Mouse (Mus musculus): ENCODE data around the gene Galr2. TPM values are rescaled to one million over a fixed set of nuclear protein-coding genes. Genes with fewer than 3 reads are reported as not detected.

Gene Galr2
- total RNA-seq, 2 experiments from 2014 or later, result not detected

DNA sequence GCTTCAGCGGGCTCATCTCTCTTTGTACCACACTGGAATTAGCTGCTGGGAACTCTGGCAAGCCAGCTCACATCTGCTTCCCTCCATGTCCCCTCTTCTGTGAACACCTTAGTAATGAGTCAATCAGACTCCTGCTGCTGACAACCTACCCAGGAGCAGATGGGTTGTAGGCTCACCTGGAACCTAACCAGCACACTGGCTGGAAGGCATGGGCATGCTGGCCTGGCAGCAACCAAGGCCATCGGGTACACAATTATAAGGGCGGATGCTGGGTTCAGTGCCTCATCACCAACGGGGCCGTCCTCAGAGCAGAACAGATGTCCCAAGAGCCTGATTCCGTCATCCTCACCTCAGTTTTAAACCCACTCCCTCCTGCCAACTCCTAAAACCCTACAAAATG, 17.9 kb downstream of the Galr2 start:
- intact Hi-C loops (cut with DNase I), result no loop called here
- DNase-seq (ENCODE audit: low spot score), result no peak

DNA sequence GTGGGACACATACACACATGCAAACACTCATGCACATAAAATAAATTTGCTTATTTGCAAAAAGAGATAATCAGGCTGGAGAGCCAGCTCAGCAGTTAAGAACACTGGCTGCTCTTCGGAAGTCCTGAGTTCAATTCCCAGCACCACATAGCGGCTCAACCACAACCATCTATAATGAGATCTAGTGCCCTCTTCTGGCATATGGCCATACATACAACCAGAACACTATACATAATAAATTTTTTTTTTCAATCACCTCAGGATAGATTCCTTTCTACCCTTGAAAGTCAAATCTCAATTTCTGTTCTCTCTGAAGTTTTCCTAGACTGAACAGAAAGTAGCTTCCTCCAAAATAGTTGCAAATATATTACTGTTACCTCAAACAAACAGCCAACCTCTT, 24.7 kb downstream of the Galr2 start:
- DNase-seq (ENCODE audit: low spot score), result no peak
- intact Hi-C loops (cut with DNase I), result no loop called here

DNA sequence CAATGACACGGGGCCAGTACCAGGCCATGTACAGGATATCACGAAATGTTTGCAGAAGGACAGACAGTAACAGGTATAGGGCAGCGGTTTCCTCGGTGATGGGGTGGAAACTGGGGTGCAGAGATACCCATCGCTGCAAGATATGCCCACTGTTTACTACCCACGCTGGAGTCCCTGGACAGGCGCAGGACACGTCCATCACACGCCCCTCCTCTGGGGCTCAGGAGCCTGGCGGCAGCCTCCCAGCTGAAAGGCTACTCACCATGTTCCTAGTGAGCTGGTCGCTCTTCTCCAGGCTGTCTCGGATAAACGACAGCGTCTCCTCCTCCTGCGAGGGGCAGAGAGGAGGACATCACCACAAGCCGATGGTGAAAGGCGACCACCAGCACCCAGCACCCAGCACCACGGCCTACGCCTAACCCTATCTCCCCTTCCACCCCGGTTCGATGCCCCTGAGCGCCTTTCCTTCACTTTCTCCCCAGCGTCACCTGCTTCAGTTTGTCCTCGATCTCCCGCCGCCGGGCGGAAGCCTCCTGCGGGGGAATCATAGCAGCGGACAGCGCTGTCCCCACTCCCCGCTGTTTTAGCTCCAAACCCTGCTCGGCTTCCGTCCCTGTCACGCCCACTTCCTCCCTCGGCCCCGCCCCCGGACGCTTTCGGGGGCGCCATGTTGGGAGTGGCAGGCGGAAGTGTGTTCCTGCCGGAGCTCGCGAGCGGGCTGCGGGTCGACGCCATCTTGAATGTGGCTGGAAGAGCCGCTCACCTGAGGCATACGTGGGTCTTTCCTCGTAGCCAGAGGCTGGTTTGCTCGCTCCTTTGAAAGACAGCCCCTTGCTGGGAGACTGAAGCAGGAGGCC, 25.6 kb downstream of the Galr2 start:
- intact Hi-C loops (cut with DNase I), result loop anchor here (1.0 kb wide), 1 partner anchor 32 kb away; the partner anchor contains the start of gene Srp68
- peak; percentile 78 for DNase-seq (ENCODE audit: low spot score)

DNA sequence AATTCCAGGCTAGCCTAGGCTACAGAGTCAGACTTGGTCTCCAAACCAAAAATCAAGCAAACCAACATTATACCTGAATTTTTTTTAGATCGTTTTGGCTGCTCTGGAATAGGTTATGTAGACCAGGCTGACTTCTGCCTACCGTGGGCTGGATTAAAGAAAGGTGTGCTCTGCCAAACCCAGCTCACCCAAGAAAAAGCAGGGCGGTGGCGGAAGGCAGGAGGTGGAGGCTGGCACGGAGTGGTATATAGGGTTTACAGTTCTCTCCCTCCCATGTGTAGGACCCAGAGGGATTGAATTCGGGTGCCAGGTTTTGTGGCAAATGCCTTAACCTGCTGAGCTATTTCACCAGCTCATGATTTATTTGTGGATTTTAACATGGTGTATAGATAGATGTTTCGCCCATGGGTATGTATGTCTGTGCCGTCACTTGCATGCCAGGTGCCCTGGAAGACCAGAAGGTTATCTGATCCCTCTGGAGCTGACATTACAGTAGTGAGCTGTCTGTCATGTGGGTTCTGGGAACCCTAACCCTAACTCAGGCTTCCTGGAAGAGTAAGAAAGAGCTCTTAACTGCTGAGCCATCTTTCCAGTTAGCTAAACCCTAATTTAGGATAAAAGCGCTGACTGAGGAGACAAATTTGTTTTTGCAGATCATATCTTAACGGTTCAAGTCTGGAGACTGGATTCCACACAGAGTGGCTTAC, 26.4 kb downstream of the Galr2 start, which contains the start of gene Exoc7:
TSS of gene Exoc7 (minus strand) at position 215 of the 707 bp plus-strand sequence.
- DNase-seq (ENCODE audit: low spot score), result no peak
- intact Hi-C loops (cut with DNase I), result no loop called here

DNA sequence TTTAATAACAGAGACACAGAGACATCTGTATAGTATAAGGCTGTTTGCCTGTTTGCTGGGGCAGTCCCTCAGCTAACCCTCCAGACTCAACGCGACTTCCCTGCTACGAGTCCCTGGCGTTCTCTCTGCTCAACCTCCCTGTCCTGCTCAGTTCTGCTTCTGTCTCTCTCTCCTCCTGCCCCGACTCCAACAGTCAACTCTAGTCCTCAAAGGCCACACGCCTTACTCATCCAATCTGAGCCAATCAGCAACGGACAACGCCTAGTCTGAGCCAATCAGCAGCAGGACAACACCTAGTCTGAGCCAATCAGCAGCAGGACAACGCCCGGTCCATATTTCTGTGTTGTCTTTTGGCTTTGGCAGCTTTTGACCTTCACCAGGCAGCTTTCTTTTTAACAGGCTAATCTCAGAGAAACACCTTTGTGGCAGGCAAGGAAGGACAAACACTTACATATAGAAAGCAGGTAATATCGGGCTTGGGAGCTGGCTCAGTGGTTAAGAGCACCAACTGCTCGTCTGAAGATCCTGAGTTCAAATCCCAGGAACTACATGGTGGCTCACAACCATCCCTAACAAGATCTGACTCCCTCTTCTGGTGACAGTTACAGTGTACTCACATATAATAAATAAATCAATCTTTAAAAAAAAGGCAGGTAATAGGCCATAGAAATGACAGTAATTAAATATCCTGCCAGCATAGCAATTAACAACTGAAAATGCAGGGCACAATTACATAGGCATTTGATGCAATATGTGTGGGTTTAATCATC, 27.2 kb downstream of the Galr2 start:
- intact Hi-C loops (cut with DNase I), result no loop called here
- no peak for DNase-seq (ENCODE audit: low spot score)

DNA sequence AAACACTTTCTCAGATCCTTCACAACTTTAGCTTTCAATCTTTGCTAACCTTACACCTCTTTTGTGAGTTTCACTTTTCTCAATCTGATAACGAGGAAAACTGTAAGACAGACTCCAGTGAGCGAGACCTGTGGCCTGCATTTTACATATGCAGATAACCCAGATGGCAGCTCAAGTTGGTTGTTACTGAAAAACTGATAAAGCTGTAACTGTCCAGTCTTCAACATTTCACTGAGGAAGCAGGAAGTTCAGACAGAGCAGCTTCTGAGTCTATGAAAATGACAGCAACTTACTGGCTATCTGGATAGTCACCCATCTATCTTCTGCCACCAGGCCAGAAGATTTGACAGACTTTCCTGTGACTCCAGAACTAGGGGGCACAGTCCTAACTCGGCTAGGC, 28.9 kb downstream of the Galr2 start:
- DNase-seq (ENCODE audit: low spot score), result no peak
- intact Hi-C loops (cut with DNase I), result no loop called here

DNA sequence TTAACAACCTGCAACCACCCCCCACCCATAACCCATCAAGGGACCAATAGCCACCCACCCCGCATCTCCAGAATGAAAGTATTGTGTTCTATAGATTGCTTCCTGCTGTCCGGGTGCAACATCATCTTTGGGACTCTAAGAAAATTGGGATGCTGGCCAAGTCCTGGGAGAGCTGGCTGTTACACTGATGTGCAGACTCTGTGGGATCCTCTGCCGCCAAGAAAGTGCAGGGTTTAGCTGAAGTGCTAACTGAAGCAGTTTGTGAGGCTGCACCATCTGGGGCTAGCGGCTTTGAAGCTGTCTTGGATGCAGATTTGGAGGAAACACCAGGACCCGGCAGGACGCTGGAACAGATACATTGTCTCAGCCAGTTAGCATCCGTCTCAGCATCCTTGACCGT, 30.4 kb downstream of the Galr2 start:
- intact Hi-C loops (cut with DNase I), result no loop called here
- no peak for DNase-seq (ENCODE audit: low spot score)

DNA sequence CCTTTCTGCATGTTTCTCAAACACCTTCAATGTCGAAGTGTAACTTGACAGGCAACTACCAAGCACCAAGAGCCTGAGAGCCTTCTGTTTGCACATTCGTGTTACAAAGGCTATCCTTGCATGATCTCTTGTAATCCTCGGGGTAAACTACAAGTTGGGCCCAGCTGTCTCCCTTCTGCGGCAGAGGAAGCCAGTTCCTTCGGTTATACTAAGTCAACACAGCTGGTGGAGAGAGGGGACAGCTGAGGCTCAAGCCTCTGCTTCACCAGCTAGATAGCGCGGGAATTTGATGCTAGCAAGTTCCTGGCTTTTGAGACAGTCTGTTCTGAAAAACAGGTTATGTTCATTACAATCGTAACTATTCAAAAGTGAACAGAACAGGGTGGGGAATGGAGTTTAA, 31.6 kb downstream of the Galr2 start:
- intact Hi-C loops (cut with DNase I), result no loop called here
- DNase-seq (ENCODE audit: low spot score), result no peak

DNA sequence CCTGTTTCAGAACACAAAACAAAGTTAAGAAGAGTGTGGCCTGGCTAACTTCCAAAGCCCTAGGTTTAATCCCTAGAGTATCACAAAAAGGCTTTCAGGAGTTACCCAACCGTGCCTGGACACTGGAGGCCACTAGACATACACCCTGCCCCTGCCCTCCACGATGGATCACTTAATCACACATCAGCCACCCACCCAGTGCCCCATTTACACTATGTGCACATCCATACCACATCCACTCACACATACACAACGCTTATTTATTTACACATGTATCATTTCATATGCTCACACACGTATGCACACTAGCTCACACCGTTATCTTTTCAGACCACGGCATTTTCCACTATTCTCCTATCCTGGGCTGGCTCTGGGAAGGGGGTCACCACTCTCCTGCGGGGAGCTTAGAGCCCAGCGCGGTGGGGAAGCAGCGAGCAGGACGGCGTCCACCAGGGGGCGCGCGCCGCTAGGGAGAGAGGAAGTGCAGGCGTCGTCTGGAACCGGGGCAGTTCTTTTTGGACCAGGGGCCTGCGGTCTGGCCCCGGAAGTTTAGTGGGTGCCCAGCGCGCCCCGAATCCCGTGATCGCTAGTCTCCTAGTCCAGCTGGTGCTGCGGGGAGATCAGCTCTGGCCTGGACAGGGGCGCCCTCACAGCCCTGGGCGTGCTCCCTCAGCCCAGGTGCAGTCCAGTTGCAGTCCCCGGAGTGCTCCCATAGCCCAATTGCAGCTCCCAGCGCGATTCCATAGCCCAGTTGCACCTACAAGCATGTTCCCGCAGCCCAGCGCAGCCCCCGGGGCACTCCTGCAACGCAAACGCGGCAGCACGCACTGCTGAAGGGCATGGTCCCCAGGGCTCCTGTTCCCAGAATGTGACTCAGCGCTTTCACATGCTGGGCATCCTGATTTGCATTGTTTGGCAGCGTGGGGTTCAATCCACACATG, 38.2 kb downstream of the Galr2 start:
- peak; percentile 71 for DNase-seq (ENCODE audit: low spot score)
- intact Hi-C loops (cut with DNase I), result loop anchor here (1.0 to 5.0 kb wide), 3 partner anchors 48 to 145 kb away; no protein-coding TSS in a partner anchor

DNA sequence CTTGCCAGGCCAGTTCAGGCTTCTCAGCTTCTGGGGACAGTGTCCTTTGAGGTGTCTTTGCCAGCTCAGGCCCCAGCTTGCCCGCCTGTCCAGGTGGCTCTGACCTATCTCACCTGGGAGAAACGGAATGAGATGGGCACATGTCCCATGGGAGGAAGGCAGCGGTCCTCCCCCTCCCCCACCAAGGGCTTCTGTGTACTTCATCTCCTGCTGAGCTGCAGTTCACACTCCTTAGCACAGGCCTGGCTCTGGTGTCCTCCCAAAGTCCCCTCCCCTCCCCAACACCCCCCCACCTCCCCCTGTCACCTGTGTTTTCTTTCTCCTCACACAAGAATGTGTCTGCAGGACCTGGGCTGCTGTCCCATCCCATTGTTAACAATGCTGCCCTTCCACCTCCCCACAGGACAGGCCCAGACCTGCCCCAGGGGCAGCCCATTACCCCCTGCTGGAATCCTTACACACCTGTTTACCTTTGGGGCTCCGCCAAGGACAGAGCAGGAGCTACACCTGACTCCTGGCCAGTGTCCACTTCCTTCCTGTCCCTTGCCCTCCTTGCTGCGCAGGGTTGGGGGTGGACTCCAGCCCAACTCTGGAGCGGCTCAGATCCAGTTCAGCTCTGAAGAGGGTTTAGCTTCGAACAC, 46.3 kb downstream of the Galr2 start:
- intact Hi-C loops (cut with DNase I), result no loop called here
- DNase-seq (ENCODE audit: low spot score), result no peak

DNA sequence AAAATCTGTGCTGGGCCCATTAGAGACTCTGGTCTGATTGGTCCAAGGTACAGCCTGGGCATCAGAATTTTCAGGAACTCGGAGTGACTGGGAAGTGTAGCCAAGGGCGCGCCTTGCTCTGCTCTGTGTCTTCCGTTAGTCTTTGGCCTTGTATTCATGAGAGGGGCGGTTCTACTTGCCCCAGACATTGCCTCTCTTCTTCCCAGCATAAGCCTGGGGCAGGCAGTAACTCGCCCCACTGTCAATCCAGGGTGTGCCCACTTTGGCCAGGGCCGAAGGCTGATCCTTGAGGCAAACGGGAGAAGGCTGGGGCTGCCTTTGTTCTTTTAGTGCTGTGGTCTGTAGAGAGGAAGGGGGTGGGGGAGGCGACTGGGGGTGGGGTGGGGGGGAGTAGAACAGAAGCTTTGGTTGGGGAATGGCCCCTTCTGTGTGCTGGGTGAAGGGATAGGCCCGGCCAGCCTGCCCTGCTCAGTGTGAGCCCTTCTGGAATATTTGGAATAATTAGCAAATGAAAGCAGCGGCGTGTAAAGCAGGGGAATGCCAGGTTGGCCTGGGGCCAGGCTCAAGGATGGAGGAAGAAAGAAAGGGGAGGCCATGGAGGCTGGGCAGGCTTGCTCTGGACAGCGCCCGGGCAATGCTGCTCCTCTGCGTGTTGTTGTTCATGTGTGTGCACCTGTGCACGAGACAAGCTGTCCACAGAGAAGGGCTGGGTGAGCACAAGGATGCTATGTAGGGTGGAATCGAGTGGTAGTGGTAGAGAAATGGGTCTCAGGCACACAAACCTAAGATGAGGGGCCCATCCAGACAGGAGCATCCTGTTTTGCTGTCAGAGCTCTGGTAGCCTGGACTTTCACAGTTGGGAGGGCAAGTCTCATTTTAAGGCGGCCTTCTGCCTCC, 48.8 kb downstream of the Galr2 start:
- no peak for DNase-seq (ENCODE audit: low spot score)
- intact Hi-C loops (cut with DNase I), result no loop called here

DNA sequence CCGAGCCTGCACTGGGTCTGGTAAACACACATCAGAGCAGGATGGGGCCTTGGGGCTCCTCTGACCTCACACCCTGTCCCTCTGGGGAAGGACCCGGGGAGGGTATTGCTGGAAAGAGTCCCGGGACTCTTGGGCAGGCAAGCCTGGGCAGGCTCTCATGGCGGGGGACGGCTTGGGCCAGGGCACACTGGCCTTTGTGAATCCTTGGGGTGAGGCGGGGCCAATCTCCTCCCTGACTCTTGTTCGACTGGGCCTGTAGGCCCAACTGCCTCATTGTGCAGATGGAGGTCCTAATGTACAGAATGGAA, 49.4 kb downstream of the Galr2 start:
- intact Hi-C loops (cut with DNase I), result no loop called here
- no peak for DNase-seq (ENCODE audit: low spot score)

DNA sequence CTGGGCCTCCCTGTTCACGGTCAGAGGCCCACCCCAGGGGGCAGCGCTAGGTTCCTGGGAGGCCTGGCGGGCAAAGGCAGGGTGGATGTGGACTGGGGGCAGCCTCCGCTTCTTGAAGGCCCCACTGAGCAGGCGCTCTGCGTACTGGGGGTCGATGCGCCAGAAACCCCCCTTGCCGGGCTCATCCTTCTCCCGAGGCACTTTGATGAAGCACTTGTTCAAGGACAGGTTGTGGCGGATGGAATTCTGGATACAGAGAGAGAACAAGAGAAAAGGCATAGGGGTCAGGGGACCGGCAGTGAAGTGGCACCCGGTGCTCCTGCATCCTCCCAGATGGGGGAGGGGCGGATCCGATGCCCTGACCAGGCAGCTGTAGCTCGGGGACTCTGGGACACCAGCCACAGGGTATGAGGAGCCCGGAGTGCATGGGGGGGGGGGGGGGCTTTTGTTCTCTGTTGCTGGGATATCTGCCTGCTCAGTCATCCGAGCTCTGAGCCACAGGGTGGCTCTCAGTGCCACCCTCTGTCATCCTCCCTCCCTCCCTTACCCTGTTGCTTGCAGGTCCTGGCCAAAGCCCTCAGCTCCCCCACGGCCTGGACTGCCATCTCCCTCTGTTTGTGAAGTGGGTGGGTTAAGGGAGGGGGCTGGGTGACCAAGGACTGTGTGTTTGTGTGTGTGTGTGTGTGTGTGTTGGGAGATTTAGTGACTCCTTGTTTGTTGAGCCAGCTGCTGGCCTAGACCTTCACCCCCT, 51.7 kb downstream of the Galr2 start:
- no peak for DNase-seq (ENCODE audit: low spot score)
- intact Hi-C loops (cut with DNase I), result no loop called here

DNA sequence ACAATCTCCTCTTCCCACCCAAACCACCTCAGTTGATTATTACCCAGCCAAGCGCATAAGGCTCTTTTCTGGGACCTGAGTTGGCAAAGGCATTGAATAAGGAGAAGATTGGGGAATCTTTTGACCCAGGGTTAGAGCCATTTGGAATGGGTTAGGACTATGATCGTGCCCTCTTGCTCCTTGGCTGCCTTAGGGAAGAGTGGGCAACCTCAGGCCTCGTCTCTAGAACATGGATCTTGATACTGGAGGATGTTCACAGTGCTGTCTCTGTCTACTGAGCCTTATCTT, 52.2 kb downstream of the Galr2 start:
- intact Hi-C loops (cut with DNase I), result no loop called here

More for the DNA sequence above, 52.2 kb downstream of the Galr2 start:
- no peak for DNase-seq (ENCODE audit: low spot score)

Measured in heart, postnatal 25 days (tissue).